Mouse (Mus musculus) C2C12 (cell line): ENCODE measurements around the gene Fuca2.
A peak's percentile ranks its signal among the peaks of the same experiment; 100 is the strongest.

Experiments
- CEBPB ChIP-seq: IDR thresholded peaks from one replicate; pipeline ENCODE4 v1.6.1; 2011; ENCODE audit warnings: low read depth, mild to moderate bottlenecking, control low read depth, moderate library complexity
- CTCF ChIP-seq: IDR thresholded peaks from one replicate; pipeline ENCODE4 v1.5.1; 2011; ENCODE audit not compliant: control insufficient read depth, insufficient read depth, insufficient read length
- FOSL1 ChIP-seq: IDR thresholded peaks from one replicate; pipeline ENCODE4 v1.8.0; 2011; ENCODE audit warnings: mild to moderate bottlenecking, low read length; ENCODE audit not compliant: poor library complexity, insufficient read depth, severe bottlenecking
- MAX ChIP-seq: IDR thresholded peaks from one replicate; pipeline ENCODE4 v1.6.1; 2011; ENCODE audit warnings: mild to moderate bottlenecking, control low read depth
- MYOD1 ChIP-seq: IDR thresholded peaks from one replicate; pipeline ENCODE4 v1.6.1; 2011; ENCODE audit warnings: low read depth; ENCODE audit not compliant: control insufficient read depth, insufficient read length
- USF1 ChIP-seq: IDR thresholded peaks from one replicate; pipeline ENCODE4 v1.6.1; 2011; ENCODE audit warnings: low read depth, mild to moderate bottlenecking, control low read depth, moderate library complexity

DNA sequence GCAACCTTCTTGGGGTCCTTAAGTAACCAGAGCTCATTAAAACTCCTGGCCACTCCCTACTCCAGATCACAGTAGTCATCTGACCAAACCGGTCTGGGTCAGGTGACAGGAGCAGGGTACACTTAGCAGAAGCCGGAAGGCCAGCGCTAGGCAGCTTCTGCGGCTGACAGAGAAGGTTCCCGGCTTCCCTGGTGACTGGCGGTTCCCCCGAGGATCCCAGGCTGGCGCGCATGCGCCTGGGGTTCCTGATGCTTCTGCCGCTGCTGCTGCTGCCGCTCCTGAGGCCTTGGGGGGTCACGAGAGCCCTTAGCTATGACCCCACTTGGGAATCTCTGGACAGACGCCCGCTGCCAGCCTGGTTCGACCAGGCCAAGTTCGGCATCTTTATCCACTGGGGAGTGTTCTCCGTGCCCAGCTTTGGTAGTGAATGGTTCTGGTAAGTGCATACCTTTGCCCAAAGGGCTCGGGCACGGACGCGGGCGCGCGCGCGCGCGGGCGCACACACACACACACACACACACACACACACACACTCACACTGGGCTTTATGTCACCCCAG lies 1.7 kb downstream of the Fuca2 start:
- TF ChIP-seq MYOD1 (no peak), FOSL1 (no peak), CTCF (no peak), USF1 (peak; percentile 39), MAX (no peak), CEBPB (no peak)
